8 mouse cellular contexts compared by ENCODE assay signal in the genomic region with DNA sequence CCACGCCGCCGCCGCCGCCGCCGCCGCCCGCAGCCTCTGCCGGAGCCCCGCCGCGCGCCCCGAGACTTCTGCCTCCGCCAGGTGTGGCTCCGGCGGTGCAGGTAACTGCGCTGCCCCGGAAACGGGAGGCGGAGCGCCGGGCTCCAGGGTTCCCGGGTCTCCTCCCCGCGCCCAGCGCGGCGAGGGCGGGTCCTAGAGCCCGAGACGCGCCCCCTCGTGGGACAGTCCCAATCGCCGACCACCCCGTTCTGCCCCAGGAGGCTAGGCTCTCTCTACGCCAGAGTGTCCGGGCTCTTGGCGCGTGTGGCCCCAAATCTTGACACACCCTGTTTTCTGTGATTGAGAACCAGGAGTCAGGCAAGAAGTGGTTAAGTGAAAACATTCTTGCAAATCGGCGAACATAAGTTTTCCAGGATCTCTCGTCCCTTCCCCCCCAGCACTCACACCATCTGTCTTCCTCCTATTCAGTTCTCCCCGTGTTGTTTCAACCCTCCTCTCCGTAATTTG. TPM values are rescaled to one million over a fixed set of nuclear protein-coding genes. Genes with fewer than 3 reads are reported as not detected.
DNase-seq lines count a peak whose midpoint lies in the region; ATAC-seq lines count a peak whose summit lies in the region.

A gene (minus strand): TSS at position 117 of the 507 bp plus-strand sequence.

- peaks cover 42% of the 10 kb centered on the region for H3K27me3 ChIP-seq in embryonic facial prominence, embryonic 13.5 days
- peaks cover 50% of the 10 kb centered on the region for H3K27me3 ChIP-seq in hindbrain, embryonic 10.5 days (ENCODE audit: insufficient read depth, poor library complexity, severe bottlenecking)
- H3K27me3 ChIP-seq in lung, embryonic 16.5 days (ENCODE audit: control insufficient read depth, insufficient read depth, low read depth, low read length), result peaks cover 14% of the 10 kb centered on the region

- DNase-seq in urinary bladder, adult 18-20 months (ENCODE audit: low spot score in 2 of 2), result peak; percentile 56 to 76
- DNase-seq in urinary bladder, postnatal 10 days (ENCODE audit: low spot score), result no peak
- peak; percentile 80 for DNase-seq in hindbrain, embryonic 10.5 days (ENCODE audit: low spot score)
- peak; percentile 47 for DNase-seq in layer of hippocampus, adult 9-11 months
- DNase-seq in right cerebral cortex, adult 2 months (ENCODE audit: low spot score in 2 of 2), result peak; percentile 65 to 68
- no peak for DNase-seq in gastrocnemius, adult 8-10 months (ENCODE audit: low spot score in 2 of 2)

- WGBS in embryonic facial prominence, embryonic 13.5 days, result under 1% methylated on average over 37 of the region's 47 CpGs
- 4% methylated on average over 47 of the region's 47 CpGs for WGBS in hindbrain, embryonic 10.5 days
- under 1% methylated on average over 35 of the region's 47 CpGs for WGBS in lung, embryonic 16.5 days

- ATAC-seq in embryonic facial prominence, embryonic 13.5 days (ENCODE audit: insufficient number of reproducible peaks, insufficient read depth, low FRiP score, low TSS enrichment, low read depth), result peak; percentile 67
- peak; percentile 89 for ATAC-seq in lung, embryonic 16.5 days (ENCODE audit: low read depth)

- peak within 1 kb of the TSS; percentile 22; the same call in 1 of the 2 replicates for H3K27ac ChIP-seq in embryonic facial prominence, embryonic 13.5 days
- H3K27ac ChIP-seq in hindbrain, embryonic 10.5 days, result peak within 1 kb of the TSS; percentile 91
- H3K27ac ChIP-seq in lung, embryonic 16.5 days (ENCODE audit: low read length), result peak within 1 kb of the TSS; percentile 79

- H3K9ac ChIP-seq in embryonic facial prominence, embryonic 13.5 days, result peak within 1 kb of the TSS; percentile 80
- peak within 1 kb of the TSS; percentile 79 for H3K9ac ChIP-seq in lung, embryonic 16.5 days (ENCODE audit: low read length)

- H3K36me3 ChIP-seq in embryonic facial prominence, embryonic 13.5 days, result no peaks in the 10 kb centered on the region
- no peaks in the 10 kb centered on the region for H3K36me3 ChIP-seq in hindbrain, embryonic 10.5 days
- no peaks in the 10 kb centered on the region for H3K36me3 ChIP-seq in lung, embryonic 16.5 days (ENCODE audit: control insufficient read depth, insufficient read depth, low read length)

- peak within 1 kb of the TSS; percentile 79 for H3K4me3 ChIP-seq in embryonic facial prominence, embryonic 13.5 days
- H3K4me3 ChIP-seq in hindbrain, embryonic 10.5 days, result peak within 1 kb of the TSS; percentile 86
- H3K4me3 ChIP-seq in lung, embryonic 16.5 days (ENCODE audit: low read length), result peak within 1 kb of the TSS; percentile 71

- peaks cover 25% of the 10 kb centered on the region for H3K4me1 ChIP-seq in embryonic facial prominence, embryonic 13.5 days
- peaks cover 61% of the 10 kb centered on the region for H3K4me1 ChIP-seq in hindbrain, embryonic 10.5 days (replicated peaks)
- peaks cover 2% of the 10 kb centered on the region; the same call in 1 of the 2 replicates for H3K4me1 ChIP-seq in lung, embryonic 16.5 days (replicated peaks; ENCODE audit: control insufficient read depth, insufficient read depth, low read length)

- no peaks in the 10 kb centered on the region for H3K9me3 ChIP-seq in embryonic facial prominence, embryonic 13.5 days
- H3K9me3 ChIP-seq in hindbrain, embryonic 10.5 days, result no peaks in the 10 kb centered on the region
- no peaks in the 10 kb centered on the region for H3K9me3 ChIP-seq in lung, embryonic 16.5 days (ENCODE audit: control insufficient read depth, low read length)

- H3K4me2 ChIP-seq in embryonic facial prominence, embryonic 13.5 days, result peak within 1 kb of the TSS; percentile 95
- peak within 1 kb of the TSS; percentile 71 for H3K4me2 ChIP-seq in lung, embryonic 16.5 days (ENCODE audit: low read depth, low read length)

RNA-seq across cellular contexts. Expression of the gene that starts here (rescaled TPM):
- polyA plus RNA-seq in embryonic facial prominence, embryonic 13.5 days (2015; fragmentation: Nextera tagmentation; extraction: Ambion mirVana), result 3.5 and 4.8 TPM in 2 replicates
- 3.9 and 4.9 TPM in 2 replicates for polyA plus RNA-seq in hindbrain, embryonic 10.5 days (2016; fragmentation: Nextera tagmentation; extraction: Ambion mirVana)
- 7.8 and 9.9 TPM in 2 replicates for polyA plus RNA-seq in lung, embryonic 16.5 days (2015; fragmentation: Nextera tagmentation; extraction: Ambion mirVana)
- total RNA-seq in gastrocnemius, adult 8-10 months (2022), result under 1 TPM in 2 of 4 experiments, not detected in 2; 0.07 to 0.10 TPM

Comparison
In these comparisons a context has a peak if more than half of its experiments do, and no peak if none do; other contexts are left out.
1. DNase-seq: peak in urinary bladder, adult 18-20 months (2 of 2), hindbrain, embryonic 10.5 days (single experiment), layer of hippocampus, adult 9-11 months (single experiment) and right cerebral cortex, adult 2 months (2 of 2); none in urinary bladder, postnatal 10 days (single experiment) and gastrocnemius, adult 8-10 months (0 of 2).
2. H3K27ac ChIP-seq: peak in every context shown above with its lines; median percentile 91 in hindbrain, embryonic 10.5 days; 79 in lung, embryonic 16.5 days; 22 in embryonic facial prominence, embryonic 13.5 days.
3. Peak in every context shown above with its lines, with median percentiles within 50 percentile points of each other: H3K4me3 ChIP-seq.